Mouse (Mus musculus) ES-Bruce4 (cell line): ENCODE measurements around the gene Arhgef5.

Experiments
- EP300 ChIP-seq: IDR thresholded peaks from 2 replicates; pipeline ENCODE4 v1.6.1; 2011; ENCODE audit warnings: low read depth, low read length; ENCODE audit not compliant: insufficient read depth
- POLR2A ChIP-seq: IDR thresholded peaks from one replicate; pipeline ENCODE4 v1.8.1; 2011; ENCODE audit warnings: low read length; ENCODE audit not compliant: insufficient read depth

DNA sequence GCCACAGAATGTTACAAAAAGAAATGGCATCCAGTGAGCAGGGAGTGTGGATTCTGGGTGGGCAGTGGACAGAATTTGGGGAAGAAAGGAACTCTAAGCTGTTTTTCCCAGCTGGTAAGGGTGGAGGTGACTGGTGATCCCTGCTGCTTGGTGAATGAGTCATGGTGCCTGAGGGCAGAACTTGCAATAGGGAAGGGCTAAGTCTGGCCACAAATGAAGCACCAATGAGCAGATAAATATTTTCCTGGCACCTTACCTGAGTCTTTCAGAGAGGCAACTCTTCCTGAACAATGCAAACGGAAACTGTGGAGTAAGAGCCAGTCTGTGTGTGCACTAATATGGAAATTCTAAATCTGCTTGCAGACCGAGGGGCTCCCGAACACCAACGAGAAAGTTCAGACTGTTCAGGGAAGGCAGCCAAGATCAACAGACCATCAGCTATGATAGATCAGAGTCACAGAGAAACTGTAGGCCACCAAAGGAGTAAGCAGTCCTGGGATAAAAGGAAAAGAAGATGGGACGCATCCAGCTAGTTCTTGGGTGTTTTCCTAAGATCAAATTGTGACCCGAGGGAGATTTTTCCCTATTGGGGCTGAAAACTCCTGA, 27.2 kb downstream of the Arhgef5 start:
- no peak for TF ChIP-seq EP300
- TF ChIP-seq POLR2A, result no peak
